Mouse (Mus musculus): ENCODE results near the gene Gorasp1.

DNA sequence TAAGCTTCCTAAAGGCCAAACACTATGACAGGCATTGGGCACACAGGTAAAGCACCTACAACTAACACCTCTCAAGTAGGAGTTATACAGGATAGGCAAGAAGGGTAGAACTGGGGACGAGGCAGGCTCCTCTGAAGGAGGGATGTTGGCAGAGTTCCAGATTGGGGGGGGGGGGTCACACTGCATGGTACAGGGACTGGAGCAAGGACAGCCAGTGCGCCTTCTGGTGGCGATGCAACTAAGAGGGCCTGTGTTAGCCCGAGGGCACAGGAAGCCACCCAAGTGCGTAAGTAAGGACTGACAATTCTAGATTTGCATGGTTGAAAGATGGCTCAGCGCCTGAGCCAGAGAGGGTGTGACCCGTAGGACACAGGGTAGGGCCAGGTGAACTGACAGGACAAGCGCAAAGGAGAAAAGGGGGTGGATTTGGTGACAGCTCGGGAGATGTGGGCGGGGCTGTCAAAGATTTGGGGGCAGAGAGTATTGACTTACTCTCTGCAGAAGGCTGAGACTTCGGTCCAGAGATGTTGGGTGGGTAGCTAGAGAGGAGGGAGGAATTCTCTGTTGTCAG, 45.0 kb upstream of the Gorasp1 start:
- TF ChIP-seq GATA1 (IDR thresholded peaks at IDR 0.05; ENCODE audit: low read length) (no peak), TAL1 (IDR thresholded peaks at IDR 0.05; ENCODE audit: low read length) (no peak)

Data from erythroblast, embryonic 14.5 days (primary cell).